Mouse (Mus musculus): Measurements from ENCODE around the gene Pkn2.

The Pkn2 gene

DNA sequence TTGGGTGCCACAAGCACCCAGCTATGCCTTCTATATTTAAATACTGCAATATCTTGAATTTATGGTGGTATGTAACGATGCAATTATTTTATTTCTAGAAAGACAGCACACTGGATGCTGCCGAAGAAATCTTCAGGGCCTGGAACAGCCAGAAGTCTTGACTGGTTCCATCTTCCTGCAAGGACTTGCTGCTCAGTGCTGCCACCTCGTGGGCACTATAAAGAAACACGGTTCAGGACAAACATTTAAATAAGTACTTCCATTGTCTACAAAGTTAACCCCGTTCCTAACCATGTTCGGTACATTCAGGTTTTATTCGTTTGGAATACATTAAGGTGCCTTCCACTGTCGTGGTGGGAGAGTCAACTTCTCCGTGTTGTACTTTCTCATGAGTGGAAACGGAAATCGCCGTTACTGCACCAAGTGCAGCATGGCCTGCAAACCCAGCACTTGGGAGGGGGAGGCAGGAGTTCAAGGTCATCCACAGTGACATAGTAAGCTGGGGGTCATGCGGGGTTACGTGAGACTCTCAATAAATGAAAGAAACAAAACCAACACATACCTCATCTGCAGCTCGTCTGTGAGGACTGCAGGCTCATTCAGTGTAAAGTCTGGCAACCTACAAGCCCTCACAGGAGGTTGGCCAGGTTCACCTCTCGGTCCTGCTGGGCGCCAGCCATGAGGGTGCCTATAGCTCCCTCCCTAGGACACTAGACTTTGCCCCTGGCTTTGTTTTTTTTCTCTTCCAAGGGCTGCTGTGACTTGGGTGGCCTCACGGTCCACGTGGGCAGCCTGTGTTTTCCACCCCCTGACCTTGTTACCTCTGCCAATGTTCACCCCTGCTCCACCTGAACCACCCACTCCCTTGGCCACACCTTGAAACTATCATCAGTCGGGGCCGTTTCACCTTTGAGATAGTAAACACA, 137.6 kb downstream of the Pkn2 start:
- DNase-seq (ENCODE audit: low read depth, low spot score): no peak

Data from retina, adult 2 months (tissue).